ENCODE assay signal across 38 mouse cellular contexts in the genomic region with DNA sequence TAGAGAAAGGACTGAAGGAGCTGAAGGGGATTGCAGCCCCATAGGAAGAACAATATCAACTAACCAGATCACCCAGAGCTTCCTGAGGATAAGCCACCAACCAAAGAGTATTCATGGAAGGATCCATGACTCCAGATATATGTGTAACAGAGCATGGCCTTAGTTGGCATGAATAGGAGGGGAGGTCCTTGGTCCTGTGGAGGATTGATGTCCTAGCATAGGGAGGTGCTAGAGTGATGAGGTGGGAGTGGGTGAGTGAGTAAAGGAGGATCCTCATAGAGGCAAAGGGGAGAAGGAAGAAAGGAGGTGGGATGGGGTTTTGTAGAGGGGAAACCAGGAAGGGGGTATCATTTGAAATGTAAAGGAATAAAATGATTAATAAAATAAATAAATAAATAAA. TPM values are rescaled to one million over a fixed set of nuclear protein-coding genes. Genes with fewer than 3 reads are reported as not detected.
"Had no signal": no experiment of that assay in that cellular context is flagged by ENCODE, and none has a peak within 500 bp of the region (broad histone marks: within the 10 kb centered on the region; RNA-seq: fewer than 3 reads in every experiment).

No protein-coding gene starts in this region.

- H3K4me1 ChIP-seq: limb, embryonic 10.5 days; limb, embryonic 12.5 days; limb, embryonic 13.5 days; limb, embryonic 15.5 days; liver, embryonic 12.5 days; liver, embryonic 13.5 days; liver, embryonic 15.5 days; lung, embryonic 15.5 days; megakaryocyte, embryonic 14.5 days; midbrain, embryonic 10.5 days; midbrain, embryonic 12.5 days; midbrain, embryonic 15.5 days; neural tube, embryonic 12.5 days had no signal

- H3K4me3 ChIP-seq: left cerebral cortex, adult 2 months; limb, embryonic 10.5 days; limb, embryonic 12.5 days; limb, embryonic 13.5 days; limb, embryonic 15.5 days; liver, embryonic 12.5 days; liver, embryonic 13.5 days; liver, embryonic 15.5 days; lung, embryonic 15.5 days; megakaryocyte, embryonic 14.5 days; midbrain, embryonic 10.5 days; midbrain, embryonic 12.5 days; midbrain, embryonic 15.5 days; myocyte; neural tube, embryonic 12.5 days had no signal

- H3K9ac ChIP-seq: limb, embryonic 12.5 days; limb, embryonic 13.5 days; limb, embryonic 15.5 days; liver, embryonic 12.5 days; liver, embryonic 13.5 days; liver, embryonic 14.5 days; liver, embryonic 15.5 days; liver, postnatal 0 days; lung, embryonic 14.5 days; lung, embryonic 15.5 days; midbrain, embryonic 12.5 days; midbrain, embryonic 15.5 days; neural tube, embryonic 12.5 days had no signal

- H3K27me3 ChIP-seq: limb, embryonic 12.5 days; limb, embryonic 13.5 days; limb, embryonic 15.5 days; liver, embryonic 12.5 days; liver, embryonic 13.5 days; liver, embryonic 15.5 days; lung, embryonic 15.5 days; megakaryocyte, embryonic 14.5 days; midbrain, embryonic 12.5 days; midbrain, embryonic 15.5 days; neural tube, embryonic 12.5 days had no signal

- DNase-seq: left cerebral cortex, postnatal 4 days; liver; liver, embryonic 13.5 days; liver, postnatal 0 days; lung, adult 18-20 months; lung, adult 2 months; lung, embryonic 14.5 days; lung, postnatal 10 days; lung, postnatal 14 days; lung, postnatal 36 days; lung, postnatal 4 days; midbrain, embryonic 14.5 days had no signal

- ATAC-seq: liver, embryonic 12.5 days; liver, postnatal 0 days; lung, postnatal 0 days; midbrain, embryonic 15.5 days; midbrain, embryonic 16.5 days had no signal

- H3K9me3 ChIP-seq: limb, embryonic 10.5 days; limb, embryonic 12.5 days; limb, embryonic 13.5 days; limb, embryonic 15.5 days; liver, embryonic 12.5 days; liver, embryonic 13.5 days; liver, embryonic 15.5 days; lung, embryonic 15.5 days; megakaryocyte, embryonic 14.5 days; midbrain, embryonic 10.5 days; midbrain, embryonic 12.5 days; midbrain, embryonic 15.5 days; neural tube, embryonic 12.5 days had no signal

- H3K4me2 ChIP-seq: limb, embryonic 12.5 days; limb, embryonic 13.5 days; limb, embryonic 15.5 days; liver, embryonic 11.5 days; liver, embryonic 12.5 days; liver, embryonic 13.5 days; liver, embryonic 15.5 days; lung, embryonic 14.5 days; lung, embryonic 15.5 days; midbrain, embryonic 12.5 days; midbrain, embryonic 15.5 days; neural tube, embryonic 12.5 days had no signal

- H3K36me3 ChIP-seq: limb, embryonic 10.5 days; limb, embryonic 12.5 days; limb, embryonic 13.5 days; limb, embryonic 15.5 days; liver, embryonic 12.5 days; liver, embryonic 13.5 days; liver, embryonic 15.5 days; lung, embryonic 15.5 days; midbrain, embryonic 10.5 days; midbrain, embryonic 12.5 days; midbrain, embryonic 15.5 days; neural tube, embryonic 12.5 days had no signal

- H3K27ac ChIP-seq: left cerebral cortex, adult 2 months; limb, embryonic 10.5 days; limb, embryonic 12.5 days; limb, embryonic 13.5 days; limb, embryonic 15.5 days; liver, embryonic 12.5 days; liver, embryonic 13.5 days; liver, embryonic 14.5 days; liver, embryonic 15.5 days; lung, embryonic 15.5 days; macrophage; midbrain, embryonic 10.5 days; midbrain, embryonic 12.5 days; midbrain, embryonic 15.5 days; neural tube, embryonic 12.5 days had no signal

RNA-seq across cellular contexts. Expression of gene Olfr1279, which starts 1.9 kb away (rescaled TPM):
- polyA plus RNA-seq: limb, embryonic 10.5 days; limb, embryonic 11.5 days; limb, embryonic 12.5 days; limb, embryonic 13.5 days; limb, embryonic 14.5 days; limb, embryonic 15.5 days; liver, adult 2 months; liver, embryonic 11.5 days; liver, embryonic 12.5 days; liver, embryonic 13.5 days; liver, embryonic 14.5 days; liver, embryonic 15.5 days; liver, embryonic 16.5 days; liver, postnatal 0 days; lung, adult 2 months; lung, embryonic 14.5 days; lung, embryonic 15.5 days; lung, embryonic 16.5 days; lung, postnatal 0 days; macrophage; midbrain, embryonic 10.5 days; midbrain, embryonic 12.5 days; midbrain, embryonic 14.5 days; midbrain, embryonic 15.5 days; midbrain, embryonic 16.5 days; midbrain, postnatal 0 days; myocyte; neural tube, embryonic 11.5 days; neural tube, embryonic 12.5 days had no signal

RNA-seq across cellular contexts. Expression of gene Olfr1278, which starts 8.6 kb away (rescaled TPM):
- polyA plus RNA-seq: limb, embryonic 10.5 days; limb, embryonic 11.5 days; limb, embryonic 12.5 days; limb, embryonic 13.5 days; limb, embryonic 14.5 days; limb, embryonic 15.5 days; liver, adult 2 months; liver, embryonic 11.5 days; liver, embryonic 12.5 days; liver, embryonic 13.5 days; liver, embryonic 14.5 days; liver, embryonic 15.5 days; liver, embryonic 16.5 days; liver, postnatal 0 days; lung, adult 2 months; lung, embryonic 14.5 days; lung, embryonic 15.5 days; lung, embryonic 16.5 days; lung, postnatal 0 days; macrophage; midbrain, embryonic 10.5 days; midbrain, embryonic 12.5 days; midbrain, embryonic 14.5 days; midbrain, embryonic 15.5 days; midbrain, embryonic 16.5 days; midbrain, postnatal 0 days; myocyte; neural tube, embryonic 11.5 days; neural tube, embryonic 12.5 days had no signal

RNA-seq across cellular contexts. Expression of gene Olfr1280, which starts 15.3 kb away (rescaled TPM):
- polyA plus RNA-seq: limb, embryonic 10.5 days; limb, embryonic 11.5 days; limb, embryonic 12.5 days; limb, embryonic 13.5 days; limb, embryonic 14.5 days; limb, embryonic 15.5 days; liver, adult 2 months; liver, embryonic 11.5 days; liver, embryonic 12.5 days; liver, embryonic 13.5 days; liver, embryonic 14.5 days; liver, embryonic 15.5 days; liver, embryonic 16.5 days; liver, postnatal 0 days; lung, adult 2 months; lung, embryonic 14.5 days; lung, embryonic 15.5 days; lung, embryonic 16.5 days; lung, postnatal 0 days; macrophage; midbrain, embryonic 10.5 days; midbrain, embryonic 12.5 days; midbrain, embryonic 14.5 days; midbrain, embryonic 15.5 days; midbrain, embryonic 16.5 days; midbrain, postnatal 0 days; myocyte; neural tube, embryonic 11.5 days; neural tube, embryonic 12.5 days had no signal

RNA-seq across cellular contexts. Expression of gene Olfr1277, which starts 24.6 kb away (rescaled TPM):
- polyA plus RNA-seq: limb, embryonic 10.5 days; limb, embryonic 11.5 days; limb, embryonic 12.5 days; limb, embryonic 13.5 days; limb, embryonic 14.5 days; limb, embryonic 15.5 days; liver, adult 2 months; liver, embryonic 11.5 days; liver, embryonic 12.5 days; liver, embryonic 13.5 days; liver, embryonic 14.5 days; liver, embryonic 15.5 days; liver, embryonic 16.5 days; liver, postnatal 0 days; lung, adult 2 months; lung, embryonic 14.5 days; lung, embryonic 15.5 days; lung, embryonic 16.5 days; lung, postnatal 0 days; macrophage; midbrain, embryonic 10.5 days; midbrain, embryonic 12.5 days; midbrain, embryonic 14.5 days; midbrain, embryonic 15.5 days; midbrain, embryonic 16.5 days; midbrain, postnatal 0 days; myocyte; neural tube, embryonic 11.5 days; neural tube, embryonic 12.5 days had no signal

RNA-seq across cellular contexts. Expression of gene Olfr1281, which starts 27.8 kb away (rescaled TPM):
- polyA plus RNA-seq: limb, embryonic 10.5 days; limb, embryonic 11.5 days; limb, embryonic 12.5 days; limb, embryonic 13.5 days; limb, embryonic 14.5 days; limb, embryonic 15.5 days; liver, adult 2 months; liver, embryonic 11.5 days; liver, embryonic 12.5 days; liver, embryonic 13.5 days; liver, embryonic 14.5 days; liver, embryonic 15.5 days; liver, embryonic 16.5 days; liver, postnatal 0 days; lung, adult 2 months; lung, embryonic 14.5 days; lung, embryonic 15.5 days; lung, embryonic 16.5 days; lung, postnatal 0 days; macrophage; midbrain, embryonic 10.5 days; midbrain, embryonic 12.5 days; midbrain, embryonic 14.5 days; midbrain, embryonic 15.5 days; midbrain, embryonic 16.5 days; midbrain, postnatal 0 days; myocyte; neural tube, embryonic 11.5 days; neural tube, embryonic 12.5 days had no signal
